Mouse (Mus musculus) right cerebral cortex, postnatal 14 days (tissue): ENCODE measurements at regions not wholly inside any gene's neighbourhood (a gene's known extent, or its start where the extent isn't known, plus 50 kb on each side); places are given as distances from the start of the nearest gene placed in this dataset.

Experiments
- DNase-seq: peaks from one replicate; pipeline ENCODE4 v3.0.0; 2022

GRCm38 (mm10) chr12:54264893-54265835 lies 61.5 kb upstream of the Egln3 start:
- no peak for DNase-seq

- DNase-seq = no peak
These were observed 60.7 kb upstream of the Egln3 start for GRCm38 (mm10) chr12:54264418-54264733.

- no peak for DNase-seq
These were observed 60.2 kb upstream of the Egln3 start for GRCm38 (mm10) chr12:54263733-54264417.

GRCm38 (mm10) chr12:54262236-54263005 lies 58.8 kb upstream of the Egln3 start:
- no peak for DNase-seq

- DNase-seq = no peak
These were observed 57.8 kb upstream of the Egln3 start for GRCm38 (mm10) chr12:54261426-54261825.

GRCm38 (mm10) chr12:54260502-54260901 lies 56.8 kb upstream of the Egln3 start:
- no peak for DNase-seq

- DNase-seq = no peak
These were observed 54.2 kb upstream of the Egln3 start for GRCm38 (mm10) chr12:54257776-54258433.

GRCm38 (mm10) chr12:54256506-54257128 lies 53.0 kb upstream of the Egln3 start:
- no peak for DNase-seq
